Mouse (Mus musculus): ENCODE results near the gene Srp54a. TPM values are rescaled to one million over a fixed set of nuclear protein-coding genes. Genes with fewer than 3 reads are reported as not detected.

Srp54a gene
- polyA plus RNA-seq, 1 experiment from 2014 or later = 152 TPM

Other genes starting within 250 kb of the Srp54a start
- 299 and 335 TPM in 2 replicates for gene Cfl2, start 217.4 kb upstream of the Srp54a start, polyA plus RNA-seq (2016; fragmentation: Nextera tagmentation; extraction: Ambion mirVana)
- gene Gm20403, start 93.7 kb upstream of the Srp54a start, polyA plus RNA-seq (2016; fragmentation: Nextera tagmentation; extraction: Ambion mirVana) = not detected in 2 replicates
- gene Baz1a, start 65.9 kb upstream of the Srp54a start, polyA plus RNA-seq (2016; fragmentation: Nextera tagmentation; extraction: Ambion mirVana) = 15.1 and 24.7 TPM in 2 replicates
- 30.8 and 39.8 TPM in 2 replicates for gene 2700097O09Rik, start 152 bp upstream of the Srp54a start, polyA plus RNA-seq (2016; fragmentation: Nextera tagmentation; extraction: Ambion mirVana)
- 15.1 and 17.2 TPM in 2 replicates for gene Fam177a, start 44.2 kb downstream of the Srp54a start, polyA plus RNA-seq (2016; fragmentation: Nextera tagmentation; extraction: Ambion mirVana)
- 43.6 and 50.8 TPM in 2 replicates for gene Srp54b, start 74.8 kb downstream of the Srp54a start, polyA plus RNA-seq (2016; fragmentation: Nextera tagmentation; extraction: Ambion mirVana)
- 2.0 TPM in 1 of 2 replicates, not detected in the other for gene 1700047I17Rik2, start 119.3 kb downstream of the Srp54a start, polyA plus RNA-seq (2016; fragmentation: Nextera tagmentation; extraction: Ambion mirVana)
- 54.2 and 56.3 TPM in 2 replicates for gene Srp54c, start 149.9 kb downstream of the Srp54a start, polyA plus RNA-seq (2016; fragmentation: Nextera tagmentation; extraction: Ambion mirVana)
- 13.3 and 14.2 TPM in 2 replicates for gene 1110008L16Rik, start 219.3 kb downstream of the Srp54a start, polyA plus RNA-seq (2016; fragmentation: Nextera tagmentation; extraction: Ambion mirVana)
- gene Ppp2r3c, start 222.7 kb downstream of the Srp54a start, polyA plus RNA-seq (2016; fragmentation: Nextera tagmentation; extraction: Ambion mirVana) = 11.0 and 14.2 TPM in 2 replicates

All from heart, embryonic 10.5 days (tissue).